Mouse (Mus musculus) lung, adult 10 weeks (tissue): ENCODE data around the gene Gm42417. TPM values are rescaled to one million over a fixed set of nuclear protein-coding genes. Genes with fewer than 3 reads are reported as not detected.

ENCODE experiments used
- polyA plus RNA-seq: library from polyadenylated mRNA; stranded (reverse); fragments of 350-450 nt; fragmentation: Illumina TruSeq; extraction: RNeasy Lipid Tissue Mini Kit (QIAGEN cat#74804); gene quantifications from one replicate; pipeline ENCODE4 v1.2.3, GENCODE M21; 2014; ENCODE audit warnings: low read depth, low replicate concordance; ENCODE audit not compliant: insufficient read depth

Gene Gm42417
- polyA plus RNA-seq = not detected

GRCm38 (mm10) chr1:36539186-36539585 lies at the start of gene Gm42417:
Gm42417 (minus strand) TSS chr1:36539429.

DNA sequence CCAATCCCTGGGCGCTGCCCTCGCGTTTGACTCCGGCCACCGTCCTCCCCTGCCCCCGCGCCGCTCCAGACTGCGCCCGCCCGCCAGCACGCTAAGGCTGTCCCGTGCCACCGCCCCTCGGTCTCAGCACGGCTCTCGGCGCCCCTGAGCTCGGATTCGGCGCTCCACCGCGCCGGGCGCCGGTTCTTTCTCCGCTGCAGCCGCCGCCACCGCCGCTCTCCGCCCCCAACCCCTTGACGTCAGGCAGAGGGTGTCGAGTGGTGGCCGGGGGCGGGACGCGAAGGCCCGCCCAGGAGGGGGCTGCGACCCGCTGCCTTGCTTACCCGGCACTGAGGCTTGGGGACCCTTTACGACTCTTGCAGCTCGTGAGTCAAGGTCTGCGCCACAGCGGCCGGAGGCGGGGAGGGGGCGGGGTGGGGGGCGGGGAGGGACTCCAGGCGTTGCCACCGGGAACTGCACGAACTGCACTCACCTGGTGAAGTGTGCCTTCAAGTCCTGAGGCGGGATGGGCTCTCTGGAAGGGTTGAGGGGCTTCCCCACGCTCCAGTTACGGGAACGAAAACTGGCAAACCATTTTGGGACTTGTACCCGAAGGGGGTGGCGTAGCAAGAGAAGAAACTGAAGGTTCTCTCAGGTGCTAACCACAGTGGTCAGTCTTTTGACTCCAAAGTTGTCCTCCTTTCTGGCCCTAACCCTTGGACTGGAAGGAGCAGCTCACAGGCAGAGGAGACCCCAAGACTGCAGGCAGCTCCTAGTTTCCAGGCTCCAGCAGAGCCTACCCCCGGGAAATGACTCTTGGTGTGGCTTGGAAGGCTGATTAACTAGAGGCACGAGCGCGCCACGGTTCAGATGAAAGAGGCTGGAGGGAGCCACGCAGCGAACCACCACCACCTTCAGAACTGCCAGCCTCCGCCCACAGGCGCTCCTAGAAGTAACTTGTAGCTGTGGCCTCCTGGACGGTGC lies 19.1 kb upstream of the Gm42417 start, which contains the start of gene Sema4c:
TSS of gene Sema4c (minus strand) at position 319 of the 963 bp plus-strand sequence.

GRCm38 (mm10) chr1:36546888-36547471 lies 7.8 kb upstream of the Gm42417 start, which contains the start of gene Ankrd39:
Ankrd39 (minus strand) TSS chr1:36547445.

DNA sequence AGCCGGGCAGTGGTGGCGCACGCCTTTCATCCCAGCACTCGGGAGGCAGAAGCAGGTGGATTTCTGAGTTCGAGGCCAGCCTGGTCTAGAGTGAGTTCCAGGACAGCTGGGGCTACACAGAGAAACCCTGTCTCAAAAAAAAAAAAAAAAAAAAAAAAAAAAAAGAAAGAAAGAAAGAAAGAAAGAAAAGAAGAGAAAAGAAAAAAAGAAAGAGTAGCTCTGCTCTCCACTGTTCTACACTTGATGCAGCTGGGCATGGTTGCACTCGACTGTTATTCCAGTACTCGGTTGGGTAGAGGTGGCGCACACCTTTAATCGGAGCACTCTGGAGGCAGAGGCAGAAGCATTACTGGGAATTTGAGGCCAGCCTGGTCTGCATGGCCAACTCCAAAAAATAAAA lies 2.4 kb downstream of the Gm42417 start, which contains the start of gene Ankrd23:
TSS of gene Ankrd23 (minus strand) at position 101 of the 400 bp plus-strand sequence.

DNA sequence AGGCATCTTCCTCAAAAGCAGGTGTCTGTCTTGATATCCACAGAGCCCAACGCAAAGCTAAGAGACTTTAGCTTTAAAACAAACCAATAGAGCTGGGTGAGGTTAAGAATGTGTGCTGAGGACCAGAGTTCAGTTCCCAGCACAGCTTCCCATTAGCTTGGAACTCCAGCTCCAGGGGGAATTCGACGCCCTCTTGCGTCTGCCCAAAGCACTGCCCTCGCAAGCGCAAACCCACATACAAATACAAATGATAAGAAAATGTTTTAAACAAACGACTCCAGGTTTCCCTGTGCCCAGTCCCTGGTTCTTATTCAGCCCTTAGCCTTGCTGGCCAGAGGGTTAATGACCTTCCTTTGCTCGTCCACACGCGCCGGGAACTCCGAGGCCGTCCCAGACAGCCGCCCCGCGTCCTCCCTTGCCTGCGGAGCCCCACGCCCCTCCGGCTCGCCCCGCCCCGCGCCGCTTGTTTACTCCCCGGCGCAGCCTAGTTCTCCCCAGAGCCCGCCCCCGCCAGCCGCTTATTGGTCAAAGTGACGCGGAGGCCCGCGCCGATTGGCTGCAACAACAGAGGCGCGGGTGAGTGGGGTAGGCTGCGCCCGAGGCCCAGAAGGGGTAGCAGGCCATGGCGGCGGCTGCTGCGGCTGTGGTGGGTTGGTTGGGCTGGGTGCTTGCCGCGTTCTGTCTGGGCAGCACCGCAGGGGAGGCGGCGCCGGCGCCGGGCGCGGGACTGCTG lies 27.8 kb downstream of the Gm42417 start, which contains the start of gene Cnnm3:
TSS of gene Cnnm3 (plus strand) at position 579 of the 733 bp plus-strand sequence.

Other genes with a start within 250 kb of the Gm42417 start
- gene Arid5a, start 231.7 kb downstream of the Gm42417 start, polyA plus RNA-seq = 11.3 TPM
- gene Kansl3, start 170.2 kb downstream of the Gm42417 start, polyA plus RNA-seq = 15.5 TPM
- not detected for gene Fer1l5, start 167.1 kb downstream of the Gm42417 start, polyA plus RNA-seq
- gene Lman2l, start 94.2 kb downstream of the Gm42417 start, polyA plus RNA-seq = 15.4 TPM
- 2.5 TPM for gene Cnnm4, start 67.8 kb downstream of the Gm42417 start, polyA plus RNA-seq
- 8.4 TPM for gene Cnnm3, start 27.6 kb downstream of the Gm42417 start, polyA plus RNA-seq
- 2.8 TPM for gene Ankrd23, start 2.5 kb downstream of the Gm42417 start, polyA plus RNA-seq
- gene Ankrd39, start 8.0 kb upstream of the Gm42417 start, polyA plus RNA-seq = 8.1 TPM
- 11.0 TPM for gene Sema4c, start 18.9 kb upstream of the Gm42417 start, polyA plus RNA-seq
- 6.1 TPM for gene Fam178b, start 143.8 kb upstream of the Gm42417 start, polyA plus RNA-seq
- gene Cox5b, start 152.0 kb upstream of the Gm42417 start, polyA plus RNA-seq = 371 TPM
- gene 4933424G06Rik, start 170.7 kb upstream of the Gm42417 start, polyA plus RNA-seq = not detected
- gene Actr1b, start 175.0 kb upstream of the Gm42417 start, polyA plus RNA-seq = 38.2 TPM
- gene Zap70, start 222.4 kb upstream of the Gm42417 start, polyA plus RNA-seq = 5.9 TPM